Mouse (Mus musculus) liver, embryonic 14.5 days (tissue): ENCODE data around the gene Maea.

Experiments used
- CTCF ChIP-seq: IDR thresholded peaks from 2 replicates; pipeline ENCODE4 v1.5.1; 2016; ENCODE audit warnings: antibody characterized with exemption, low read depth, control low read depth
- EP300 ChIP-seq: IDR thresholded peaks from 2 replicates; pipeline ENCODE4 v1.6.1; 2016; ENCODE audit warnings: antibody characterized with exemption, low read depth

DNA sequence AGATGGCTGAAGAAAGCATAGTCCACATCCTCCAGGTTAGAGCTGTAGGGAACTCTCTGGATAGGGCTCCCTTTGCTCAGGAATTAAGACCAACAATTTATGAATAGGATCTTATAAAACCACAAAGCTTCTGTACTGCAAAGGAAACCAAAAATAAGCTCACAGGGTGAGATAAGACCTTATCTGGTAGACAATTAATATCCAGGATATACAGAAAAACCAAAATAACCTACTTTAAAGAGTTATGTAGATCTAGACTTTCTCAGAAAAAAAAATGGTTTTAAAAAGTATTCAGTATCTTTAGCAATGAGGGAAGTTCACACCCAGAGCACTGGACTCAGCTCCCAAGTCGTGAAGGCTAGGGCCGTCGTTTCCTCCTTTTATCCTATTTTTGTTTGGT lies 85.0 kb downstream of the Maea start:
- no peak for TF ChIP-seq CTCF
- no peak for TF ChIP-seq EP300
